Mouse (Mus musculus): ENCODE results near the gene St3gal3. TPM values are rescaled to one million over a fixed set of nuclear protein-coding genes. Genes with fewer than 3 reads are reported as not detected.

The St3gal3 gene
- polyA plus RNA-seq, 1 experiment from 2014 or later: 15.7 TPM

GRCm38 (mm10) chr4:118040650-118041049 is 94.1 kb downstream of the St3gal3 start:
- Histone ChIP-seq H3K4me3 (ENCODE audit: inconsistent target) (no peak overlapping the region), H3K36me3 (ENCODE audit: inconsistent target) (no peaks in the 10 kb centered on the region), H3K79me2 (ENCODE audit: inconsistent target) (no peaks in the 10 kb centered on the region), H3K27ac (no peak overlapping the region)
- 85% methylated on average over 4 of the region's 4 CpGs for WGBS (ENCODE audit: missing documents)

- Histone ChIP-seq H3K4me3 (ENCODE audit: inconsistent target) (no peak overlapping the region), H3K79me2 (ENCODE audit: inconsistent target) (no peaks in the 10 kb centered on the region), H3K36me3 (ENCODE audit: inconsistent target) (no peaks in the 10 kb centered on the region), H3K27ac (no peak overlapping the region)
- WGBS (ENCODE audit: missing documents): 97% methylated on average over 5 of the region's 5 CpGs
Measured at GRCm38 (mm10) chr4:118039964-118040363, 94.8 kb downstream of the St3gal3 start.

- Histone ChIP-seq H3K27ac (no peak overlapping the region), H3K4me3 (ENCODE audit: inconsistent target) (no peak overlapping the region), H3K36me3 (ENCODE audit: inconsistent target) (no peaks in the 10 kb centered on the region), H3K79me2 (ENCODE audit: inconsistent target) (no peaks in the 10 kb centered on the region)
- WGBS (ENCODE audit: missing documents): 100% methylated on average over 1 of the region's 1 CpGs
Measured at GRCm38 (mm10) chr4:118038023-118038422, 96.7 kb downstream of the St3gal3 start.

DNA sequence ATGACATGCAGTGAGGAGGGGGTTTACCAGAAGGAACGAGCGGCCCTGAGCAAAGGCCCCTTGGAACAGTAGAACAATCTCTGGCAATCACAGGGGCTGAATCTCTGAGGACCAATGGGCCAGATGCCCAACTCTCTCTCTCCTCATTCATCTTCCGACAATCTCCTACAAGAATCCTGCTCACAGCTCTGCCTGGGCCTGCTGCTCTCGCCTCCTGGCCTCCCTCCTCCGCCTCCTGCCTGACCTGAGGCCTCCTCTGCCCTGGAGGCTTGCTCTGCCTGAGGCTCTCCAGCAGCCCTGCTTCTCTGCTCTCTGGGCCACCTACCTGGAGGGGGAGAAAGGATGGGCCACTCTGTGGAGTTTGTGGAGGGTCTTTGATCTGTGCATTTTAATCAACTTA is 97.3 kb downstream of the St3gal3 start:
- Histone ChIP-seq H3K4me3 (ENCODE audit: inconsistent target) (no peak overlapping the region), H3K27ac (no peak overlapping the region), H3K79me2 (ENCODE audit: inconsistent target) (no peaks in the 10 kb centered on the region), H3K36me3 (ENCODE audit: inconsistent target) (no peaks in the 10 kb centered on the region)
- WGBS (ENCODE audit: missing documents): 91% methylated on average over 5 of the region's 5 CpGs

GRCm38 (mm10) chr4:118036531-118036930 is 98.2 kb downstream of the St3gal3 start:
- no peaks in the 10 kb centered on the region for H3K79me2 ChIP-seq (ENCODE audit: inconsistent target)
- no peak overlapping the region for H3K4me3 ChIP-seq (ENCODE audit: inconsistent target)
- H3K36me3 ChIP-seq (ENCODE audit: inconsistent target): no peaks in the 10 kb centered on the region
- no peak overlapping the region for H3K27ac ChIP-seq
- WGBS (ENCODE audit: missing documents): 96% methylated on average over 4 of the region's 4 CpGs

- H3K27ac ChIP-seq: no peak overlapping the region
- H3K4me3 ChIP-seq (ENCODE audit: inconsistent target): no peak overlapping the region
- no peaks in the 10 kb centered on the region for H3K79me2 ChIP-seq (ENCODE audit: inconsistent target)
- H3K36me3 ChIP-seq (ENCODE audit: inconsistent target): no peaks in the 10 kb centered on the region
- WGBS (ENCODE audit: missing documents): 100% methylated on average over 1 of the region's 2 CpGs
Measured at GRCm38 (mm10) chr4:118035090-118035489, 99.6 kb downstream of the St3gal3 start.

GRCm38 (mm10) chr4:118033026-118033425 is 101.7 kb downstream of the St3gal3 start:
- Histone ChIP-seq H3K36me3 (ENCODE audit: inconsistent target) (no peaks in the 10 kb centered on the region), H3K27ac (no peak overlapping the region), H3K4me3 (ENCODE audit: inconsistent target) (no peak overlapping the region), H3K79me2 (ENCODE audit: inconsistent target) (no peaks in the 10 kb centered on the region)
- WGBS (ENCODE audit: missing documents): 91% methylated on average over 5 of the region's 5 CpGs

- no peak overlapping the region for H3K4me3 ChIP-seq (ENCODE audit: inconsistent target)
- H3K27ac ChIP-seq: no peak overlapping the region
- H3K36me3 ChIP-seq (ENCODE audit: inconsistent target): no peaks in the 10 kb centered on the region
- H3K79me2 ChIP-seq (ENCODE audit: inconsistent target): no peaks in the 10 kb centered on the region
- WGBS (ENCODE audit: missing documents): 81% methylated on average over 7 of the region's 7 CpGs
Measured at GRCm38 (mm10) chr4:118031776-118032170, 102.9 kb downstream of the St3gal3 start.

- Histone ChIP-seq H3K4me3 (ENCODE audit: inconsistent target) (no peak overlapping the region), H3K27ac (no peak overlapping the region), H3K79me2 (ENCODE audit: inconsistent target) (no peaks in the 10 kb centered on the region), H3K36me3 (ENCODE audit: inconsistent target) (no peaks in the 10 kb centered on the region)
- 91% methylated on average over 6 of the region's 6 CpGs for WGBS (ENCODE audit: missing documents)
Measured at GRCm38 (mm10) chr4:118031132-118031775, 103.5 kb downstream of the St3gal3 start.

GRCm38 (mm10) chr4:118030330-118030729 is 104.4 kb downstream of the St3gal3 start:
- no peaks in the 10 kb centered on the region for H3K79me2 ChIP-seq (ENCODE audit: inconsistent target)
- no peak overlapping the region for H3K4me3 ChIP-seq (ENCODE audit: inconsistent target)
- H3K36me3 ChIP-seq (ENCODE audit: inconsistent target): no peaks in the 10 kb centered on the region
- no peak overlapping the region for H3K27ac ChIP-seq
- WGBS (ENCODE audit: missing documents): 96% methylated on average over 5 of the region's 5 CpGs

GRCm38 (mm10) chr4:118029892-118030291 is 104.8 kb downstream of the St3gal3 start:
- WGBS (ENCODE audit: missing documents): 95% methylated on average over 6 of the region's 6 CpGs
- Histone ChIP-seq H3K27ac (no peak overlapping the region), H3K36me3 (ENCODE audit: inconsistent target) (no peaks in the 10 kb centered on the region), H3K4me3 (ENCODE audit: inconsistent target) (no peak overlapping the region), H3K79me2 (ENCODE audit: inconsistent target) (no peaks in the 10 kb centered on the region)

GRCm38 (mm10) chr4:118028994-118029393 is 105.7 kb downstream of the St3gal3 start:
- 96% methylated on average over 9 of the region's 9 CpGs for WGBS (ENCODE audit: missing documents)
- H3K79me2 ChIP-seq (ENCODE audit: inconsistent target): no peaks in the 10 kb centered on the region
- no peak overlapping the region for H3K27ac ChIP-seq
- H3K36me3 ChIP-seq (ENCODE audit: inconsistent target): no peaks in the 10 kb centered on the region
- H3K4me3 ChIP-seq (ENCODE audit: inconsistent target): no peak overlapping the region

GRCm38 (mm10) chr4:118025931-118026330 is 108.8 kb downstream of the St3gal3 start:
- 94% methylated on average over 7 of the region's 7 CpGs for WGBS (ENCODE audit: missing documents)
- no peak overlapping the region for H3K4me3 ChIP-seq (ENCODE audit: inconsistent target)
- no peaks in the 10 kb centered on the region for H3K36me3 ChIP-seq (ENCODE audit: inconsistent target)
- no peaks in the 10 kb centered on the region for H3K79me2 ChIP-seq (ENCODE audit: inconsistent target)
- H3K27ac ChIP-seq: no peak overlapping the region

GRCm38 (mm10) chr4:118025381-118025780 is 109.3 kb downstream of the St3gal3 start:
- H3K27ac ChIP-seq: no peak overlapping the region
- no peak overlapping the region for H3K4me3 ChIP-seq (ENCODE audit: inconsistent target)
- H3K79me2 ChIP-seq (ENCODE audit: inconsistent target): no peaks in the 10 kb centered on the region
- H3K36me3 ChIP-seq (ENCODE audit: inconsistent target): no peaks in the 10 kb centered on the region
- WGBS (ENCODE audit: missing documents): 92% methylated on average over 7 of the region's 7 CpGs

DNA sequence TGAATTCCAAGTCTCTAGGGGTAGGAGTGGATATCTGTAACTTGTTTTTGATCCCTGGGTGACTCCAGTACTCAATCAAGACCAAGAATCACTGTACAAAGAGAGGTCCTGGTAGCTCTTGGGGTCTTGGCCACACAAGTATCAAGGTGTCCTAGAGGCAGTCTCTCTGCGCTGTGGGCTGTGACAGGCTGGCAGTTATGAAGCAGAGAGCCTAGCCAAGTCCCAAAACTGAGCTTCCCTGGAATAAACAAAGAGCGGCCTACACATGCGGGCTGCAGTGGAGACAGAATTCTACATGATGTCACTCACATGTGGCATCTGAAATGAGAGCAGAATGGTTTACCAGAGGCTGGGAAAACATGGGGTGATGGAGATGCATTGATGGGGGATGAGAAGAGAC is 111.9 kb downstream of the St3gal3 start:
- no peak overlapping the region for H3K4me3 ChIP-seq (ENCODE audit: inconsistent target)
- H3K79me2 ChIP-seq (ENCODE audit: inconsistent target): no peaks in the 10 kb centered on the region
- H3K27ac ChIP-seq: no peak overlapping the region
- H3K36me3 ChIP-seq (ENCODE audit: inconsistent target): no peaks in the 10 kb centered on the region
- WGBS (ENCODE audit: missing documents): 93% methylated on average over 3 of the region's 3 CpGs

- Histone ChIP-seq H3K79me2 (ENCODE audit: inconsistent target) (no peaks in the 10 kb centered on the region), H3K27ac (no peak overlapping the region), H3K4me3 (ENCODE audit: inconsistent target) (no peak overlapping the region), H3K36me3 (ENCODE audit: inconsistent target) (no peaks in the 10 kb centered on the region)
- 98% methylated on average over 4 of the region's 4 CpGs for WGBS (ENCODE audit: missing documents)
Measured at GRCm38 (mm10) chr4:118022406-118022805, 112.3 kb downstream of the St3gal3 start.
